Mouse (Mus musculus) hindbrain, embryonic 14.5 days (tissue): ENCODE data around the gene Agpat1. TPM values are rescaled to one million over a fixed set of nuclear protein-coding genes. Genes with fewer than 3 reads are reported as not detected.

Experiments used
- ATAC-seq: fragments of 200-750 bp; cut with Nextera tagmentation; 2 replicates; pipeline ENCODE4 v1.8.0; 2017; ENCODE audit warnings: moderate number of reproducible peaks, mild to moderate bottlenecking, moderate TSS enrichment, moderate library complexity; ENCODE audit not compliant: low FRiP score
- DNase-seq: peaks from one replicate; pipeline ENCODE4 v3.0.0-alpha.2; 2015; ENCODE audit warnings: low spot score
- H3K27ac ChIP-seq: fragments of 300-500 bp; sonication (generic); 2 replicates; pipeline ENCODE4 v1.5.1; 2014; ENCODE audit warnings: mild to moderate bottlenecking, moderate library complexity
- H3K27me3 ChIP-seq: fragments of 300-500 bp; sonication (generic); 2 replicates; pipeline ENCODE4 v1.6.1; 2014; ENCODE audit warnings: mild to moderate bottlenecking, low read length, mixed read lengths; ENCODE audit not compliant: control insufficient read depth, insufficient read depth
- H3K36me3 ChIP-seq: fragments of 300-500 bp; sonication (generic); replicated peaks from 2 replicates; pipeline ENCODE4 v1.6.1; 2014; ENCODE audit not compliant: control insufficient read depth, insufficient read depth
- H3K4me1 ChIP-seq: fragments of 300-500 bp; sonication (generic); replicated peaks from 2 replicates; pipeline ENCODE4 v1.6.1; 2014; ENCODE audit warnings: antibody characterized with exemption, low read length, mixed read lengths; ENCODE audit not compliant: control insufficient read depth, insufficient read depth
- H3K4me2 ChIP-seq: fragments of 300-500 bp; sonication (generic); replicated peaks from 2 replicates; pipeline ENCODE4 v1.6.1; 2014; ENCODE audit warnings: mild to moderate bottlenecking, moderate library complexity
- H3K4me3 ChIP-seq: fragments of 300-500 bp; sonication (generic); replicated peaks from 2 replicates; pipeline ENCODE4 v1.5.1; 2014; ENCODE audit warnings: mild to moderate bottlenecking, low read length
- H3K9ac ChIP-seq: fragments of 300-500 bp; sonication (generic); 2 replicates; pipeline ENCODE4 v1.6.1; 2014
- H3K9me3 ChIP-seq: fragments of 300-500 bp; sonication (generic); 2 replicates; pipeline ENCODE4 v1.6.1; 2016; ENCODE audit warnings: low read length; ENCODE audit not compliant: control insufficient read depth
- WGBS: fragments of 180-500 bp; shearing (Covaris S2); extraction: QIAGEN DNeasy Blood & Tissue Kit; methylation state at CpG from one replicate; pipeline ENCODE4 v1.1.7; 2014; 5-methylcytosine and 5-hydroxymethylcytosine counted together
- polyA plus RNA-seq: library from polyadenylated mRNA; unstranded; fragments of >200 nt; fragmentation: Nextera tagmentation; extraction: Ambion mirVana; gene quantifications from 2 replicates; pipeline ENCODE4 v1.2.1, GENCODE M21; 2014

The Agpat1 gene
- polyA plus RNA-seq, result 123 and 126 TPM in 2 replicates

DNA sequence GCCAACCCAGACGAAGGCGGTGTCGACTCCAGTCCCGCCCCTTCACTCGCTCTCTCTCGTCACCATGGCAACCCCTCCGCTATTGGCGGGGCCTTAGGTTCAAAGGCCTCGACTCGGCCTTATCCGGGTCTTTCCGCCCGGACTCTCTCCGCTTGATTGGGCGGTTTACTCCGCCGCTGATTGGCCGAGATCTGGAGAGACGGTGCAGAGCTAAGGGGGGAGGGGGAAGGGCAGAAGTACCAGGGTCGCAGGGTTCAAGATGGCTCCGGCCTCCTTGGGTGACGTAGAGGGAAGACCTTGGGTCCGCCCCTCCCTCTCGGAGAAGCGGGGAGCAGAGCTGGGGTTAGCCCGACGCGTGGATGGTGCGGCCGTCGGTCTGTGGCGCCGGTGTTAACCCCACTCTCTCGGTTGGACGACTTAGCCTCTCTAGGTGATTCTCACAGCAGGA is at the start of gene Agpat1:
Gene Agpat1, plus strand, starts transcription at position 202 of the 448 bp plus-strand sequence.
- Histone ChIP-seq H3K9me3 (no peaks in the 10 kb centered on the region), H3K4me2 (peak within 1 kb of the TSS; percentile 76), H3K4me1 (peaks cover 43% of the 10 kb centered on the region), H3K36me3 (peaks cover 16% of the 10 kb centered on the region), H3K27me3 (no peaks in the 10 kb centered on the region), H3K9ac (peak within 1 kb of the TSS; percentile 92), H3K27ac (peak within 1 kb of the TSS; percentile 87), H3K4me3 (peak within 1 kb of the TSS; percentile 80)
- WGBS, result under 1% methylated on average over 35 of the region's 35 CpGs
- DNase-seq, result peak; percentile 99
- ATAC-seq, result peak; percentile 89

DNA sequence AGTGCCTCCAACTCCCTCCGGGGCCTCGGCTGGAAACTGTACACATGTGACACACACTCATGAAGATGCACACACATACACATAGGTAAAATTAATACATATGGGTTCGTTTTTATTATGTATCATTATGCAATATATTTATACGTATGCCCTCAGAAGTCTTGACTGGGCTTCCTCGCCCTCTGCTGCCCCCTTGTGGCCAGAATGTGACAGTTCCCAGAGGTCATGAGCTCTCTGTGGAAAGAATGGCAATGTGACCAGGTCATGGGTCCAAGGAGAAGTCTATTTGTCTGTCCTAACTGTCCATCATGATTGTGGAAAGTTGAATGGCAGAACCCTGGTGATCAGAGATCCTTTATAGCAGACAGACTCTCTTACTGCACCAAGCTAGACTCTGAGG is 48.6 kb upstream of the Agpat1 start:
- peak; percentile 70 for DNase-seq
- Histone ChIP-seq H3K9me3 (no peaks in the 10 kb centered on the region), H3K4me3 (no peak overlapping the region), H3K27me3 (no peaks in the 10 kb centered on the region), H3K4me1 (no peaks in the 10 kb centered on the region), H3K9ac (no peak overlapping the region), H3K4me2 (no peak overlapping the region), H3K27ac (no peak overlapping the region), H3K36me3 (no peaks in the 10 kb centered on the region)
- no peak for ATAC-seq
- WGBS, result 21% methylated on average over 5 of the region's 5 CpGs

DNA sequence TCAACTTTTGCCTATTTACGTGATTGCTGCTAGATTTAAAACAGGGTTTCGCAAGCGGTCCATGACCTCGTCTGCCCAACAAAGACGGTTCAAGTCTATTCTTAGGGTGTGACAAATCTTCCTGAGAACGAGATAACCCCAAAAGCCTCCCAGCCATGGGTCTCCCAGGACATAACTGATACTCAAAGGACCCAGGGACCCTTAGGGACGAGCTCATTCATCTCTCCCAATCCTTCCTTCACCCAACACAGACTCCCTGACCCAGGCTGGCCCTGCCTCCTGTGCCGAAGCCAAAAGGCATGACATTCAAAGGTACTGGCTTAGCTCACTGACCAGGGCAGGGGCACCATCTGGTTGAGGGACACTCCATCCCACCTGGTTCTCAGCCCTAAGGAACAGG is 47.7 kb upstream of the Agpat1 start:
- 88% methylated on average over 8 of the region's 8 CpGs for WGBS
- no peaks in the 10 kb centered on the region for H3K9me3 ChIP-seq
- H3K36me3 ChIP-seq, result no peaks in the 10 kb centered on the region
- ATAC-seq, result no peak
- no peak overlapping the region for H3K4me2 ChIP-seq
- H3K27me3 ChIP-seq, result no peaks in the 10 kb centered on the region
- H3K9ac ChIP-seq, result no peak overlapping the region
- no peaks in the 10 kb centered on the region for H3K4me1 ChIP-seq
- DNase-seq, result no peak
- H3K27ac ChIP-seq, result no peak overlapping the region
- no peak overlapping the region for H3K4me3 ChIP-seq

DNA sequence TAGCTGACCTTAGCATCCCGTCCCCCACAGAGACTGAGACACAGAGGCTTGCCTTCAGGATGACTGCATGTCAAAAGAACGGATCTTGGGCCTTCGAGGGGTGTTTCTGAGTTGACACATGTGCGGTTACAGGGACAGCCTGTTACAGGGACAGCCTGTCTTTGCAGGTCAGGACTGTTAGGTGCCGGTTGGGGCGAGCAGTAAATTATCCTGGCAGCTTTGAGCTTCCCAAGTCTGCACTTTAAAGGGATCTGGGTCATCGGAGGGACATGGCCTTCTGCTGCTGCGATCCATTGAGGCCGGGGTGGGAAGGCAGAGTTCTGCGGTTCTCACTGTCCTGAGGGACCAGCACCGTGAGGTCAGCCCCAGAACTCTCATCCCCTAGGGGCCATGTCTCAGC is 46.7 kb upstream of the Agpat1 start:
- 81% methylated on average over 11 of the region's 11 CpGs for WGBS
- no peak overlapping the region for H3K4me3 ChIP-seq
- ATAC-seq (no peak), DNase-seq (no peak)
- H3K9me3 ChIP-seq, result no peaks in the 10 kb centered on the region
- no peak overlapping the region for H3K9ac ChIP-seq
- no peak overlapping the region for H3K27ac ChIP-seq
- H3K27me3 ChIP-seq, result no peaks in the 10 kb centered on the region
- H3K4me2 ChIP-seq, result no peak overlapping the region
- H3K36me3 ChIP-seq, result no peaks in the 10 kb centered on the region
- no peaks in the 10 kb centered on the region for H3K4me1 ChIP-seq

DNA sequence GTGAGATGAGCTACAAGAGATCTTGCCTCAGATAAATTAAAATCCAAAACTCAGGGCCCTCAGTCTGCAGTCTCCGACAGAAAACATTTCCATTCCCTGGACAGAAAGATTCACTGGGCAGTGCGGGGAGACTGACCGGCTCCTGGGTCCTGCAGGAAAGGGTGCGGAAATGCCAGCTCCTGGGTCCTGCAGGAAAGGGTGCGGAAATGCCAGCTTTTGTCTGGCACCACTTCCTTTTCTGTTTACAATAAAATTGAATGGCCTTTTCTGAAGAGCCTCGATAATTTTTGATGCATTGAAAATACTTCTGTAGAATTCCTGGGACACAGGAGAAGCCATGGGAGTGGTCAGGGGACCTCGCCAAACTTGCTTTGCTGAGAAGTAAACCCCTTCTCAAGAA is 44.9 kb upstream of the Agpat1 start:
- H3K9ac ChIP-seq, result no peak overlapping the region
- 90% methylated on average over 7 of the region's 7 CpGs for WGBS
- ATAC-seq (no peak), DNase-seq (no peak)
- no peak overlapping the region for H3K4me3 ChIP-seq
- H3K36me3 ChIP-seq, result no peaks in the 10 kb centered on the region
- no peak overlapping the region for H3K4me2 ChIP-seq
- H3K27me3 ChIP-seq, result no peaks in the 10 kb centered on the region
- H3K27ac ChIP-seq, result no peak overlapping the region
- no peaks in the 10 kb centered on the region for H3K4me1 ChIP-seq
- H3K9me3 ChIP-seq, result no peaks in the 10 kb centered on the region

DNA sequence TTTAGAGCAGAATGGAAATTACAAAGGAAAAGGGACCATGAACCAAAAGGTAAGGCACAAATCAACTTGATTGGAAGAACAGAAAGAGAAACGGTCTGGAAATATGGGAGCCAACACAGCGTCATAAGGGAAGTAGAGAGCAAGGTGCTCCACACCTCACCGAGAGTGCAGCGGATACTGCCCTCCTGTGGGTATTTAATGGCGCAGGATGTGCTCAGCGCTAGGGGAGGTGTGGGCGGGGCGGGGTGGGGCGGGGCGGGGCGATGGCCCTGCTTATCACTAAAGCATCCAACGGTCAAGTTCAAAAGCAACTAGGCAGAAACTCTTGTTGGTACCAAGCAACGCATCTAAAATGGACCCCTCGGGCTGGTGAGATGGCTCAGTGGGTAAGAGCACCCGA is 44.2 kb upstream of the Agpat1 start:
- 25% methylated on average over 15 of the region's 15 CpGs for WGBS
- Histone ChIP-seq H3K4me3 (no peak overlapping the region), H3K36me3 (no peaks in the 10 kb centered on the region), H3K27ac (no peak overlapping the region), H3K4me1 (no peaks in the 10 kb centered on the region), H3K9ac (no peak overlapping the region), H3K9me3 (no peaks in the 10 kb centered on the region), H3K27me3 (no peaks in the 10 kb centered on the region), H3K4me2 (no peak overlapping the region)
- ATAC-seq (no peak), DNase-seq (no peak)

DNA sequence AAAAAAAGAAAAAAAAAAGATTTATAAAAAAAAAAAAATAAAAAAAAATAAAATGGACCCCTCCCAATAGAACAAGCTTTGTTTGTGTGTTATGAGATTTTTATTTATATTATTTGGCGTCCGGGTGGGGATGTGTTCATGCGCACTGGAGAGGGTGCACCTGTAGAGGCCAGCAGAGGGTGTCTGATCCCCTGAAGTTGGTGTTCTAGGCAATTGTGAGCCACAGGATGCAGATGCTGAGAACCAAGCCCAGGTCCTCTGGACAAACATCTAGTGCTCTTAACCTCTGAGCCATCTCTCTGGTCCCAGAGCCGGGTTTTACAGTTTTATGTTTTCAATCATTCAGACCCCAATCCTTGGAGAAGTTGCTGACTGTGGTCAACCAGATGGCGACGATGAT is 43.6 kb upstream of the Agpat1 start:
- H3K27ac ChIP-seq, result no peak overlapping the region
- WGBS, result 92% methylated on average over 6 of the region's 6 CpGs
- no peaks in the 10 kb centered on the region for H3K9me3 ChIP-seq
- ATAC-seq (no peak), DNase-seq (no peak)
- no peaks in the 10 kb centered on the region for H3K27me3 ChIP-seq
- no peaks in the 10 kb centered on the region for H3K4me1 ChIP-seq
- H3K4me2 ChIP-seq, result no peak overlapping the region
- no peak overlapping the region for H3K9ac ChIP-seq
- no peaks in the 10 kb centered on the region for H3K36me3 ChIP-seq
- no peak overlapping the region for H3K4me3 ChIP-seq

DNA sequence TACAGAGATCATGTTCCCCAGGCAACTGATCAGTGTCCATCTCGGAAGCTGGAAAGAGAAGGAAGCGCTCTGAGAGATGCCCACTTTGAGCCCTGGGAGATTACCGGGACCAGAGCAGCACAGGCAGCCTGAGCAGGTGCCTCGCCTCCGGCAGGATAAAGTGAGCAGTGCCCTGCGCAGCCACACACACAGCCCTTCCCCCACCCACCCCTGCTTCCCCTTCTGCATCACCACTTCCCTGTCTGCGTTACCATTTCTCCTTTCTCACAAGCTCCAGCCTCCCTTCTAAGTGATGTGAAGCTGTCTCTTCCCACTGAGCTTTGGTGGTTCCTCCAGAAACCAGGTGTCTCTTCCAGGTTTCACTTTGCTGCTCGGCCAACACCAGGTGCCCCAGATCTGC is 42.9 kb upstream of the Agpat1 start:
- no peak overlapping the region; the same call in 1 of the 2 replicates for H3K27ac ChIP-seq
- no peaks in the 10 kb centered on the region for H3K9me3 ChIP-seq
- DNase-seq (no peak), ATAC-seq (no peak)
- H3K36me3 ChIP-seq, result no peaks in the 10 kb centered on the region
- H3K9ac ChIP-seq, result no peak overlapping the region
- no peaks in the 10 kb centered on the region for H3K27me3 ChIP-seq
- H3K4me3 ChIP-seq, result no peak overlapping the region
- no peaks in the 10 kb centered on the region for H3K4me1 ChIP-seq
- H3K4me2 ChIP-seq, result no peak overlapping the region
- WGBS, result 45% methylated on average over 8 of the region's 8 CpGs

DNA sequence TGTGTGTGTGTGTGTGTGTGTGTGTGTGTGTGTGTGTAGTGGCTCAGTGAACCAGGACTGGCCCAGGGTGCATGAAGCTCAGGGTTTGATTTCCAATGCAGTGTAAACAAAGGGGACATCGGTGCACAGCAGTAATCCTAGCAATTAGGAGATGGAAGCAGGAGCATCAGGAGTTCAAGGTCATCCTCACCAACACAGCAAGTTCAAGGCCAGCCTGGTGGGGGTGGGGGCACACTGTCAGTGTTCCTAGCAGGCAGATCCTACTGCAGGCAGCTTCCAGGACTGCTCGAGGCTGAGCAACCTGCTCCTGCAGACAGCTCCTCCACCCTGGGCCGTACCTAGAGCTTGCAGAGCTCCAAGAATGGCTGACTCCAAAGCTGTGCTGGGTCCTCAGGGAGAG is 41.5 kb upstream of the Agpat1 start:
- no peak overlapping the region for H3K27ac ChIP-seq
- no peak for ATAC-seq
- 79% methylated on average over 3 of the region's 3 CpGs for WGBS

DNA sequence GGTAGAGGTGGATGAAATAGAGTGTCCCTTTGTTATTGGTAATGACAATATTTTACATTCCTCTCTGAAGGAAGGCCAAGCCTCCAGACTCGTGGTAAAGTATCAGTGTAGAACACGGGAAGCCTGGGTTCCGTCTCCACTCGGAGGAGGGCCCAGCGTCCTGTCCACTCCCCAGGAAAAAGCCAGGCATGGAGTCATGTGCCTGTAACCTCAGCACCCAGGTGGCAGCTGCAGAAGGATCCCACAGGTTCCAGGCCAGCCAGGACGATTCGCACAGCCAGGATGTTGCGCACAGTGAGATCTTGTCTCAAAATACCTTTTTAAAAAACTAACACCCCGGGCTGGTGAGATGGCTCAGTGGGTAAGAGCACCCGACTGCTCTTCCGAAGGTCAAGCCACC is 40.7 kb upstream of the Agpat1 start:
- ATAC-seq (no peak), DNase-seq (no peak)
- 73% methylated on average over 11 of the region's 11 CpGs for WGBS
- H3K4me3 ChIP-seq, result no peak overlapping the region
- H3K27ac ChIP-seq, result no peak overlapping the region
- H3K9me3 ChIP-seq, result no peaks in the 10 kb centered on the region
- no peak overlapping the region for H3K9ac ChIP-seq
- no peaks in the 10 kb centered on the region for H3K36me3 ChIP-seq
- H3K27me3 ChIP-seq, result no peaks in the 10 kb centered on the region
- no peak overlapping the region for H3K4me2 ChIP-seq
- no peaks in the 10 kb centered on the region for H3K4me1 ChIP-seq

More for the DNA sequence above, 41.5 kb upstream of the Agpat1 start:
- Histone ChIP-seq H3K4me1 (no peaks in the 10 kb centered on the region), H3K9me3 (no peaks in the 10 kb centered on the region), H3K4me2 (no peak overlapping the region), H3K36me3 (no peaks in the 10 kb centered on the region), H3K4me3 (no peak overlapping the region), H3K9ac (no peak overlapping the region), H3K27me3 (no peaks in the 10 kb centered on the region)
- DNase-seq, result no peak
